Mouse (Mus musculus): ENCODE measurements around the gene Fam135a.
A peak's percentile ranks its signal among the peaks of the same experiment; 100 is the strongest.

Gene Fam135a

GRCm38 (mm10) chr1:24099926-24100869 is at the start of gene Fam135a:
Fam135a (minus strand) TSS chr1:24100341.
- DNase-seq, result peak; percentile 98

- DNase-seq, result no peak
Observed at GRCm38 (mm10) chr1:24143504-24143903, 43.4 kb upstream of the Fam135a start.

DNA sequence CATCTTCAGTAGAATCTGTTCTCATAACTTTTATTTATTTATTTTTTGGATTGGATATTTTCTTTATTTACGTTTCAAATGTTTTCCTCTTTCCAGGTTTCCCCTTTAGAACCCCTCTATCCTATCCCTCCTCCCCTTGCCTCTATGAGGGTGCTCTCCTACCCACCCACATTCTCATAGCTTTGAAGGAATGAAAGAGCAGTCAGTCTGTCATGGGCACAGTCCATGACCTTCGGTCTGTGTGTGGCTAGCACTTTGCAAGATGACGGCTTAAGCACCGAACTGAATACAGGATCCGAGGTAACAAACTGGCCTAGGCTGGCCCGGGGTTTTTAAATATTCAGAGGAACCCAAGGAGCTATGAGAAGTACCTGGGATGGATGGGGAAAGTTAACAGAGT is 40.4 kb upstream of the Fam135a start:
- no peak for DNase-seq

GRCm38 (mm10) chr1:24137133-24137532 is 37.0 kb upstream of the Fam135a start:
- peak; percentile 79 for DNase-seq

GRCm38 (mm10) chr1:24134792-24135191 is 34.7 kb upstream of the Fam135a start:
- DNase-seq, result peak; percentile 80

GRCm38 (mm10) chr1:24133853-24134252 is 33.7 kb upstream of the Fam135a start:
- DNase-seq, result no peak

- DNase-seq, result no peak
Observed at GRCm38 (mm10) chr1:24127866-24128265, 27.7 kb upstream of the Fam135a start.

- DNase-seq, result no peak
Observed at GRCm38 (mm10) chr1:24124610-24125009, 24.5 kb upstream of the Fam135a start.

DNA sequence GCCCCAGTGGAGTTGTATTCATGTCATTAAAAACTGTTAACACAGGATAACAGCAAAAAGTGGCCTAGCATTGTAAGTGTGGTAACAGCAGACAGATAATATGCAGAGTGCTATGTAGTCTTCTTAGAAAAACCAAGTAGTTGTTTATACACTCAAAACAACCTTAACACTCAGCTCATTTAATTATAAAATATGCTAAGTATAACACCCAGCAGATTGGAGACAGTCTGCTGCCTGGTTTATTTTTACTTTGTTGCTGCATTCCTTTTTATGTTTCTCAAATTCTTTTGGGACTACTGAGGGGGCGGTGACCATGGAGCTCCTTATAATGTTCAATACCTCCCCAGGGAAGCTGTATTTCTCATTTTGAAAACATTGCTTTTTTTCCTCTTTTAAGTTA is 22.4 kb upstream of the Fam135a start:
- DNase-seq, result no peak

- DNase-seq, result no peak
Observed at GRCm38 (mm10) chr1:24107971-24108773, 8.0 kb upstream of the Fam135a start.

DNA sequence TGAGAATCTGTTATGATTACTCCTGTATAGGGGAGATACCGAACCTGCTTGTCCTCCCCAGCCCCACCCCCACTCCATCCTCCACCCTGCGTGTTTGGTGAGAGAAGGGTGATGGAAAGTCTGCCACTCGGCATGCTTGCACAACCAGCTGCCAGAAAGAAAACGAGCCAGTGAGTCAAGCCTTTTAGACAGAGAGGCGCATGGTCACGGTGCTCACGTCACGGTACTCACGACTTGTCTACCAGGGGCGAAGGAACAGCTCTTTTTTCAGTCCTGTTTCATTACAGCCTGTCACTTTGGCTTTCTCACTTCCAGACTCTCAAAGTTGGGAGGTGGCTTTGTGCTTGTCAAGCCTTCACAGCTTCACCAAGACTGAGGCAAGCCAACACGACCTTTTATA is 7.2 kb upstream of the Fam135a start:
- no peak for DNase-seq

DNA sequence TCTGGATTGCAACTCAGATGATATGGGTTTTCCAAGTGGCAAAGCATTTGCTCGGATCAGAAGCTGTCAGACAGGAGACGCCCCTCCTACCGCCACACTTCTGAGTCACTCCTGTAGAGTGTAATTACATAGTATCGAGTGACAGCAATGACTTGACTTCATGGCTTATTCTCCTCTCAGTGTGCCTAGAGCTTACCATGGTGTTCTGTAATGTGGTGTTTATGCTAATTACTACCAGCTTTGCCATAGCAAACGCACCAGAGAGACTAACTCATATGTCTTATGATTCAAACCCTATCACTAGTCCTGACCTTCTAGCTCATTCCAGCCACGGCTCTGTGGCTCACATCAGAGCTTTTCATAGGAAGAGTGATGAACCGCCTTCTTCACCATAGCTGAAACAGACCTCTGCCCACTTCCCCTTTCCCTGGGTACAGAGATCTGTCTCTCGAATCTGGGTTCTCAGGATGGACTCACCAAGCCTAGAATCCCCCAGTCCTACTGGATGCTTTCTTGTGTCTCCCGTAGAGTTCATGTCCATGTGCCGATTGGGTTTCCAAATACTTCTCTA is 2.5 kb upstream of the Fam135a start:
- no peak for DNase-seq

DNA sequence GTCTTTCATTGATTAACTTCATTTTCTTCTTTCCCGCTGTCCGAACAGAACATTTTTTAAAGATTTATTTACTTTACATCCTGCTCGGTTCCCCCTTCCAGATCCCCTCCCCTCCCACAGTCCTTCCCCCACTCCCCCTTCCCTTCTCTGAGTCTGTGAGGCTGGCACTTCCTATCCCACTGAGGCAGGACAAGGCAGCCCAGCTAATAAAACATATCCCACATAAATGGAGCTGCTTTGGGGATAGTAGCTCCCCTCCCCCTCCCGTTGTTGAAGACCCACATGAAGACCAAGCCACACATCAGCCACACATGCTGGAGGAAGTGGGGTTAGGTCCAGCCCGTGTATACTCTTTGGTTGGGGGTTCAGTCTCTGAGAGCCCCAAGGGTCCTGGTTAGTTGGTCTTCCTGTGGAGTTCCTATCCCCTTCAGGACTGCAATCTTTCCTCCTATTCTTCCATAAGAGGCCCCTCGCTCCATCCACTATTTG is 773 bp upstream of the Fam135a start:
- DNase-seq, result no peak

GRCm38 (mm10) chr1:24099541-24099925 is 608 bp downstream of the Fam135a start:
- no peak for DNase-seq

- no peak for DNase-seq
Observed at GRCm38 (mm10) chr1:24097541-24097940, 2.6 kb downstream of the Fam135a start.

DNA sequence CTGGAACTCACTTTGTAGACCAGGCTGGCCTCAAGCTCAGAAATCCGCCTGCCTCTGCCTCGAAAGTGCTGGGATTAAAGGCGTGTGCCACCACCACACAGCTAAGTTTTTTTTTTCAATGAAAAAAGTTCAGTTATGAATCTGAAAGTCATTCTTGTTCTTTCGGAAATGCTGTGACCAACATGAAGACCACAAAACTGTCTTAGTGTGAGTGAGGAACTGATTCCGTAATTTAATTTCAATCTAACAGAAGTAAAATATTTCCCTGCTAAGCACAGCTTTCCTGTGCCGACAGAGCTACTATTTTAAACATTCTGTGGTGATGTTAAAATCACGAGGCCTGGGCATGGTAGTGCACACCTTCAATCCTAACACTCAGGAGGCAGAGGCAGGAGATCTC is 7.7 kb downstream of the Fam135a start:
- no peak for DNase-seq

GRCm38 (mm10) chr1:24090603-24091002 is 9.5 kb downstream of the Fam135a start:
- no peak for DNase-seq

DNA sequence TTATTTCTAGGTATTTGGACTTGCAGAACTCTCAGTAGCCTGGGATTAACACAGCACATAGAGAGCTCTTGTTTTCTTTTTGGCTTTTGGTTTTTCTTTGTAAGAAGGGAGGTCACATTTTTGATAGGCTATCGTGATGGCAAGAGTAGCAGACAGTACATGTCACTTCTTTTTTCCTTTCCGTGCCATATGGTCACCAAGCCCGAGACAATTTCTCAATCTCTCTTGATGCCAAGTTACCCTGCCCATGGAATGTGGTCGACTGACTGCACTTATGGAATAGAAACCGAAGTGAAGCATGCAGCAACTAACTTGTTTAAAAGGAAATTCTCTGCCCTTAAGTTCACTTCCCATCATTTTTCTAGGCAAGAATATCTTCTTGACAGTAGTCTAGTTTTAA is 10.0 kb downstream of the Fam135a start:
- no peak for DNase-seq

DNA sequence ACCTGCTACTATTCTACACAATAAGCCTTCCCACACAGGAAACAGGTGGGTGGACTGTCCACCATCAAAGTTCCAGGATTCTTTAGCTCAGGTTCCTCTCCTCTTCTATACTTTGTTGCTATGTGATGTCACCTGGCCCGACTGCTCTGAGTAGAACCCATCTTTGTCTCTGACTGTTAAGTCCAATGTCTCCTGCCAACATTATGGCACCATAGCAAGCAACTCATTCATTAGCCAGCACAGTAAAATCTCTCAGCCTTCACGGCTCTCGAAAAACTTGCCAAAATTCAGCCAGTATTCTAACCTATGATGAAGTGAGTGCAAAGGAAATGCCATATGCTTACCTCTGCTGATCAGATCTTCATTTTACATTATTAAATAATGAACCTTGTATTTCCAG is 14.0 kb downstream of the Fam135a start:
- no peak for DNase-seq

DNA sequence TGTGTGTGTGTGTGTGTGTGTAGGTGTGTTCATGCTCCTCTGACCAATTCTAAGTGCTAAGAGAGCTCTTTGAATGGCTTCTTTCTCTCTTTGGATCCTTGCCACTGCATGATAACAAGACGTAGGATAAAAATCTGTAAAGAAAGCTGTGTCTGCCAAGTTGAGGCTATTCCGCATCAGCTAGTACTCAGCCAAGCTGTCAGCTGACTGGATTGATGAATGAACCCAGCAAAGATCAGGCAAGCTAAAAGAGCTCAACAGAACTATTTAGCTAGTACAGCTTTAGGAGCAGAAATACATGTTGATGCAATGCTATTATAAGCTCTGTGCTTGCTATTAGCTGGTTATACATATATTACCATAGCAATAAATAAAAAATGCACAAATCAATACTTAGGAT is 25.7 kb downstream of the Fam135a start:
- peak; percentile 52 for DNase-seq

- no peak for DNase-seq
Observed at GRCm38 (mm10) chr1:24073386-24074248, 26.5 kb downstream of the Fam135a start.

- DNase-seq, result no peak
Observed at GRCm38 (mm10) chr1:24068830-24069229, 31.3 kb downstream of the Fam135a start.
